Mouse (Mus musculus) stomach, postnatal 0 days (tissue): Measurements from ENCODE around the gene Mchr1.

Experiments used
- CTCF ChIP-seq: IDR thresholded peaks from 2 replicates; pipeline ENCODE4 v1.5.1; 2016; ENCODE audit warnings: antibody characterized with exemption, low read depth, mild to moderate bottlenecking, moderate library complexity
- EP300 ChIP-seq: optimal IDR thresholded peaks from 2 replicates; pipeline ENCODE3; 2016; ENCODE audit warnings: antibody characterized with exemption

DNA sequence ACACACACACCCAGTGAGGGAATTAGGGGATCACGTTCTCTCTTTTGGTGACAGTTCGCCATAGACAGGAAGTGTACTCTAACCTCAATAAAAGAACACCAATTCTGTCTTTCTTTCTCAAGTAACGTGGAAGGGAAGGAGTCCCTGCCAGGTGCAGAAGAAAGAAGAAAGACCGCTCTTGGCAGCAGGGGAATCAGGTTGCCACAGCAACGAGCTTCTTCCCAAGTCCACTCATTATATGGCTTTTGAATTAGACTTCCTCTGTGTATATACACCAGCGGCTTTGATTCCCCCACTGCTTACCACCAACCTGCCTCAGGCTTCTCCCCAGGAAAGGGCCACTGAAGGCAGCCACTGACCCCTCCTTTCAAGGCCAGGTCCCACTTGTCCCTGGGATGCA is 19.8 kb downstream of the Mchr1 start:
- TF ChIP-seq EP300 (no peak), CTCF (no peak)
